Mouse (Mus musculus) neural tube, embryonic 13.5 days (tissue): ENCODE data around the gene Fam53b. TPM values are rescaled to one million over a fixed set of nuclear protein-coding genes. Genes with fewer than 3 reads are reported as not detected.

Experiments used
- polyA plus RNA-seq: library from polyadenylated mRNA; unstranded; fragments of >200 nt; fragmentation: Nextera tagmentation; extraction: Ambion mirVana; gene quantifications from 2 replicates; pipeline ENCODE4 v1.2.1, GENCODE M21; 2015

Gene Fam53b
- polyA plus RNA-seq, 1 experiment from 2014 or later: 13.9 TPM

Other genes starting within 250 kb of the Fam53b start
- 90.2 and 97.7 TPM in 2 replicates for gene Oat, start 237.5 kb downstream of the Fam53b start, polyA plus RNA-seq
- 0.61 and 1.5 TPM in 2 replicates for gene Nkx1-2, start 214.2 kb downstream of the Fam53b start, polyA plus RNA-seq
- gene Lhpp, start 203.2 kb downstream of the Fam53b start, polyA plus RNA-seq: 27.8 and 32.1 TPM in 2 replicates
- 81.4 and 87.9 TPM in 2 replicates for gene Eef1akmt2, start 38.8 kb upstream of the Fam53b start, polyA plus RNA-seq
- 35.1 and 44.2 TPM in 2 replicates for gene Abraxas2, start 45.3 kb upstream of the Fam53b start, polyA plus RNA-seq
- gene Zranb1, start 117.3 kb upstream of the Fam53b start, polyA plus RNA-seq: 22.6 and 22.9 TPM in 2 replicates